Mouse (Mus musculus) bone marrow, adult 2 months (tissue): ENCODE measurements around the gene 1700012B07Rik.

ENCODE experiments used
- CTCF ChIP-seq: fragments of 200-500 bp; IDR thresholded peaks from 2 replicates; pipeline ENCODE4 v1.5.1; 2011; ENCODE audit warnings: low read length, control low read depth; ENCODE audit not compliant: control insufficient read depth, insufficient read depth
- POLR2A ChIP-seq: fragments of 200-500 bp; IDR thresholded peaks from 2 replicates; pipeline ENCODE4 v1.6.1; 2011; ENCODE audit warnings: low read depth, mild to moderate bottlenecking, control low read depth, low read length, borderline replicate concordance; ENCODE audit not compliant: control insufficient read depth

DNA sequence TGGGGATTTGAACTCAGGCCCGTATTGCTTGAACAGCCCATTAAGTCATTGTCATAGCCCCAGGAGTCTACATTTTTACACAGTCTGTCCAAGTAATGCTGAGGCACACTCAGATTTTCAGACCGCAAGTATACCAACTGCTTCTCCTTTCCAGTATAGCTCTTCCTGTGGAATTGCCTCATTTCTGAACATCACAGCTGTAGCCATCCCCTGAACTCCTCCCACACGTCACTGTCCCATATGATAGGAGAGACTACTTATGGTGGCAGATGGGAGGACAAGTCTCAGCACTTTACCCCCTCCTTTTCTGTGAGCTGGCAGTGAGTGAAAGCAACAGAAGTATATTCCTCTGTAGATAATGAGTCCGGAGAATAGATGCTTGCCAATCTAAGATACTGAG is 34.3 kb downstream of the 1700012B07Rik start:
- TF ChIP-seq POLR2A (no peak), CTCF (no peak)
